Mouse (Mus musculus) kidney, postnatal 4 days (tissue): Measurements from ENCODE around the gene Ssmem1.

Experiments used
- DNase-seq, 2 experiments: peaks; one replicate each; pipeline ENCODE4 v3.0.0; 2021; ENCODE audit warnings: mixed read lengths in 2 of 2

The Ssmem1 gene

DNA sequence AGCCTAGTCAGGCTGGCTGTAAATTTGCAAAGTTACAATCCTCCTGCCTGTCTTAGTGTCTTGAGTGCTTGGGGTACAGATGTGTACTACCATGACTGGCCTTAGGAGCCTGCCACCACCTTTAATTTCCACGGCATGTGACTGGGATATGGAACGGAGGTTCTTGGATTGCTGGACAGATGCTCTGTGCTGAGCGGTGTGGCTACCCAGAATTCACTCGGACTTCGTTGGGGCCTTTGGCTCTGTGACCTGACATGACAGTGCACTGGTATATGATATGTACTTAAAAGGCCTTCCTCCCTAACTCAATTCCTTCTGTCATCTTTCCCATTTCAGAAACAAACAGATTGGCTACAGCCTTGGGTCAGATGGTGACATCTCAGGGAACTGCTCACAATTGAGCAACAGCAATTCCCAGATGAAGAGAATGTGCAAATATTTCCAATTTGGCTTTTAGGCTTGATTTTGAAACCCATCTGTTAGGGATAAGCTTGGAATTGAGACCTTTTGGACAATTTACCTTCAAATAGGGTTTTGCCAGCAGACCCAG lies 45.0 kb downstream of the Ssmem1 start:
- no peak for DNase-seq

DNA sequence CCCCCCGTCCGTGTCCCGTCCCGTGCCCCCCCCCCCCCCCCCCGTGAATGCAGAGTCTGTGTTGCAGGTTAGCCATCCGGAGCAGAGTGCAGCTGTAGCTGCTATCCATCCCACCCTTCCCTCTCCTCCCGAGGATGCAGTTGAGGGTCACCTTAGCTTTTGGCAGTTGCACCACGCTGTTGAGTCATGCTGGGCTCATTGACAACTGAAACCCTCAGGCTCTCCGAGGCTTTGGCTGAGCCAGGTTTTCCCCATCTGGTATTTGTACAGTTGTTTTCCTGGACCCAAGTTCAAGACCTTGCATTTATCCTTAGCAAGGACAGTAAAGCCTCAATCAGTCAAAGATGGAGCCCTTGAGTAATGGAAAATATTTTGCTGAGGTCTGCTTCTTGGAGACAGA lies 46.4 kb downstream of the Ssmem1 start:
- DNase-seq, result peak in 1 of 2 experiments; percentile 13

DNA sequence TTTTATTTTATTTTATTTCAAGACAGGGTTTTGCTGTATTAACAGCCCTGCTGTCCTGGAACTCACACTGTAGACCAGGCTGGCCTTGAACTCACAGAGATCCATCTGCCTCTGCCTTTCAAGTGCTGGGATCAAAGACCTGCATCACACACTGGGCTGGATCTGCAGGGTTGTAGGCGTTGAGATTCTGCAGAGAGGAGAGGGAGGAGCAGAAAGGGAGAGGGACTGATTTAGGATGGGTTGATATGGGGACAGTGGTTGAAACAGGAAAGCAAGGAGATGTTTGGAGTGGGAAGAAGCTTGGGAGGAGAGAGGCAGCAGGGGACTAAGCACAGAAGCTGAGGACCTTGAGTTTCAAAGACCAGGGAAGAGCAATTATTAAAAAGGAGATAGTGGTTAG lies 50.1 kb downstream of the Ssmem1 start:
- DNase-seq, result no peak

DNA sequence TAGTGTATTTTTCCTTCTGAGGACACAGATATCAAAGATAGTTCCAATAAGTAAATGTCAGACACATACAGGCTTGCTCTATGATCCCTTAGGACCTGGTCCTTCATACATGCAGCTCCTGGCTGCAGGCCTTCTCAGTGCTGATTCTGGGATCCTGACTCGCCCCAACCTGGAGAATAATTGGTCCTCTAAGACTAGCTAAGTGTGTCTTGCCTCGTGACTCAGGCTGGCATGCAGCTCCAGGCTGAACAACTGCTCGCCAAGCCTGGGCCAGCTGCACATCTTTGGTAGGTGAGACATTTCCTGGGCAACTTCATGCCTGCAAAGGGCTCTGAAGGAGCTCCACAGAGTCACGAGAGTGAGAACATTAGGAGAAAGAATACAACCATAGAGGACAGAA lies 52.5 kb downstream of the Ssmem1 start:
- DNase-seq, result no peak

DNA sequence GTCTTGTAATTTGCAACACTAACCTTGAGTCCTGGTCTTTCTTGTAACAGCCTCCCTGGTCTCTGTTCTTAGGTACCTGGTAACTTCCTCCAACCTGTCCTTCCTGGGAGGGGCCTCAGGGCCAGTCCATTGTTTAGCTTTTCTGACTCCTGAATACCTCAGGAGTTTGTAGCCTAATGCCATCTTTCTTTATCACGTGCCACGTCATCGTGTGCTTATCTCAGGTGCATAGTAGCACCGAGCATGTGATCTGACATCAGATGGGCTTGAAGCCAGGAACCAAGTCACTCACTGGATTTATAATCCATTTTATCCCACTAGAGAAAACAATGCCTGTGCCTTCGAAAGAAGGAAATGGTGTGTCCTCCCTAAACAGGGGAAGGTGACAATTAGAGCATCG lies 53.9 kb downstream of the Ssmem1 start:
- DNase-seq, result no peak

DNA sequence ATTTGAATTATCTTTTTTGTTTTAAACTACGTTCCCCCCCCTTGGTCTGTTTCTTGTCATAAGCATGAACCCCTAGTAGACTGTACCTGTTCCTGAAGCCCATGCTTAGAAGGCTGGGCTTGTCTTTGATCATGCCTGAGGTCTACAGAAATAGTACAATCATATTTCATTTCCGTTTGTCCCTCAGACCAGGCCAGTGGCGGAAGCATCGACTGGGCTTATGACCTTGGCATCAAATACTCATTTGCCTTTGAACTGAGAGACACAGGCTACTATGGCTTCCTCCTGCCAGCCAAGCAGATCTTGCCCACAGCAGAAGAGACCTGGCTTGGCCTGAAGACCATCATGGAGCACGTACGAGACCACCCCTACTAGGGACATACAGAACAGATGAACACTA lies 54.4 kb downstream of the Ssmem1 start:
- DNase-seq, result no peak

DNA sequence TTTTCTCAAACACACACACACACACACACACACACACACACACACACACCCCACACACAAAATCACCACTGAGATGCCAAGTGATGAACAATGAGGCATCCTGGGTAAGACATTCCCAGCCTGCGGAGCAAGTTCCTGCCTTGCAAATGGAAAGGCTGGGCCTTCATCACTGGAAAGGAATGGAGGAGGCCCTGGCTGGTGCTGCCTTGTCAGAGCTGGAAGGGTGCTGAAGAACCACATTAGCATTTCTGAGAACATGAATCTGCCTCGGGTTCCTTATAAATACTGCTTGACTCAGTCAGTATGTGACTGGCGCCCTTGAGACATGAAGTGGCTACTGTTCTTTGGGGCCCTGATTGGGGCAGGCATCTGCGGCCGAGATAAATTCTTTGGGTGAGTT lies 58.4 kb downstream of the Ssmem1 start, which contains the start of gene Cpa4:
Gene Cpa4 (plus strand): TSS at position 301 of the 400 bp plus-strand sequence.
- no peak for DNase-seq

DNA sequence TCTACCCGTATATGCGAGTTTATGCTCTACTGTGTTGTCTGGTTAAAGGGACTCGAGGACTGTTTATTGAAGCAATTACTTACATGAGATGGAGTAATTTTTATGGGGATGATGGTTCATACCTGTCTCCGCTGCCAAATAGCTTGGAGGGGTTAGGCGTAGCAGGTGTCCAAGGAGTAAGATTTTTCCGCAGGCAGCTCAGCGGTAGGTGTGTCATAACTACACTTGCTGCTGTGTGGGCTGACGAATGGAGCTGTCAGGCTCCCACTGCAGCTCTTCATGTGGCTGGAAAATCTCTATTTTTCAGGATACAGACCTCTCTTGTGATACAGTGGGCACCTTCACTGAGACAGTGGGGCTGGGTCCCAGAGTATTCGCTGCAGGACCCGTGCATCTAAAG lies 59.7 kb downstream of the Ssmem1 start:
- no peak for DNase-seq
